Mouse (Mus musculus): Measurements from ENCODE around the gene Ebpl. TPM values are rescaled to one million over a fixed set of nuclear protein-coding genes. Genes with fewer than 3 reads are reported as not detected.
"Not testable (repeated sequence)": the region's sequence is repeated elsewhere in the genome, so short reads cannot be mapped to it uniquely, and the experiment has no call there.

Gene Ebpl
- total RNA-seq, 2 experiments from 2014 or later: 3.6 to 4.1 TPM

DNA sequence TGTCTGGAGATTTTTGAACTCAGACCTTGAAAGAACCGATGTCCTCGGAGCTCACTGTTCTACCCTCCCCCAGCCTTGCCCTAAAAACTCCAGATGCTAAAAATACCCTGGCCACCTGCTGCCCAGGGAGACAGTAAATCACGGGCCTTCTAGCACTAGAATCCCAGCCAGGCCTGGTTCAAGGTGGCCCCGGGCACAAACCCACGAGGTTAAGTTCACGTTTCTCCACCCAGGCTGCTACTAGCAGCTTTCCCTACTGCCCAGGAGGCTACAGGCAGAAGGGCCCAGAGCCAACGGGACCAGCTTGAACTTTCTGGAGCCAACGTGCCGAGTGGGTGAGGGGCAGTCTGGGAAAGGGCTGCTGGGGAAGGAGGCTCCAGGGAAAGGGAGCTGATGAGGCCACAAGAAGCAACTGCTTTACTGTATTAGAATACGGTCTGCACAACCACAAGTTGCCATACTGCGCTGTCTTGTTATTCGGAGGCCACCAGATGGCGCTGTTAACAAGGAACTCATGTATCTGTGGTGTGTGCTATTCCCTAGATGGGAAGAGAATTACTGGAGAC is 29.2 kb downstream of the Ebpl start:
- intact Hi-C loops (cut with DNase I): loop anchor here (5.0 kb wide), 2 partner anchors 166 to 1126 kb away; partner anchors contain the start of gene Gucy1b2
- peak; percentile 79 to 83 for DNase-seq (ENCODE audit: low spot score in 2 of 2)

DNA sequence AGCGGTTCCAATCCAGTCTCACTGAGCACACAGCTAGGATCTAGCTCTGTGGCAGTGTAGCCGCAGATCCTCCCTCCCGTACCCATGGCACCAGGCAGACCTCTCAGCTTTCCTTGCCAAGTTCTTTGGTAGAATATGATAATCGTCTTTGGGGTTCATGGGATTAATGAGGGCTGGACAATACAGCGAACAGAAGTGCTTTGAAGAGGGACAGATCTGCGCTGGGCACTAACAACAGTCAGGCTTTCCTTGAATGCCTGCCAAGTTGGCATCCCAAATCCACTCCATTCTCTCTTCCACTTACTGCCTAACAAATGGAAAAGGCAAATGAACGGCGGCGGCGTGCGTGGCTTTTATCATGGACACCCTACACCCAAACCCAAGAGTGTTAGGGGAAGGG is 29.6 kb downstream of the Ebpl start:
- peak; percentile 39 to 57 for DNase-seq (ENCODE audit: low spot score in 2 of 2)
- intact Hi-C loops (cut with DNase I): loop anchor here (5.0 kb wide), 2 partner anchors 167 to 1127 kb away; partner anchors contain the start of gene Gucy1b2

DNA sequence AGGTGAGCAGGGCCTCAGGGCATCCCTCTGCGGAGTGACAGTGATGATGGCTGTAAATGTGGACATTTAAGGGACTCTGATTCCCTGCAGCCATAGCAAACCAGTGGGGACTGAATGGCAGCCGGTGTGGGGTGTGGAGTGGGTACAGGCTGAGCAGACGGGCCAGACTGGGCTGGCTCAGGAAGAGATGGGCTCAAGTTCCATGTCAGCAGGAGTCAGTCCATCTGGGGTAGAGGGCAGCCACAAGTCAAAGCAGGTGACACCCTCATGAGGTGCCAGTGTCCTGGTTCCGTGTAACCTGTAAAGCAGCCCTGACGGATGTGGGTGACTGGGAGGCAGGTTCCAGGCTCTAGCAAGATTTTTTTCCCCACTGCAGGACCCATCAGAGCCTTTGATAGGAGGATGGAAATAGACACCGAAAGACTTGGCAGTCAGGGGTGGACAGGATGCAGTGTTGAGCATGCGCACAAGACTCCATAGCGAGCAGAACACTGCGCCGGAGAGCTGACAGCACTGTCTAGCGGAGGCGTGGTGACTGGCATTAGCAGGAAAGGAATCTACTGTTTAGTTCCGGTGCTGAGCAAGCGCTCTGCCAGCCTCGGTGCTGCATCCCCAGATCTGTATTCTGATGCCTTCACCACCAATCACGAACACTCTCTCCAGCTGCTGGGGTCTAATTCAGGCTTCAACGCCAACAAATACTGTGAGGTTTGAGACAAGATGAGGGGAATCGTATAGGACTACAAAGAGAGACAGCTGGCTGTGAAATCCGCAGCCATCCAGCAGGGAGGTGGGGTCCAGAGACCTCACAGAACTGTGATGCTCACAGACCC is 32.4 kb downstream of the Ebpl start:
- intact Hi-C loops (cut with DNase I): no loop called here
- peak; percentile 89 to 98 for DNase-seq (ENCODE audit: low spot score in 2 of 2)

DNA sequence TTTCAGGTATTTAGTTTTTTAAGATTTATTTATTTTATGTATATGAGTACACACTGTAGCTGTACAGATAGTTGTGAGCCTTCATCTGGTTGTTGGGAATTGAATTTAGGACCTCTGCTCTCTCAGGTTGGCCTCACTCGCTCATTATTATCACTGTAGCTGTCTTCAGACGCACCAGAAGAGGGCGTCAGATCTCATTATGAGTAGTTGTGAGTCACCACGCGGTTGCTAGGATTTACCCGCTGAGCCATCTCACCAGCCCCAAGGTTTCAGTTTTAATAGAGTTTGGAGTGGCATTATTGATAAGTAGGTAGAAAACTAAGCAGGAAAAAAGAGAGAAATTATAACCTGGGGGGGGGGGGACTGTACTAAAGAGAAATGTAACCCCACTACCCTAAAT is 33.2 kb downstream of the Ebpl start:
- intact Hi-C loops (cut with DNase I): not testable (repeated sequence)
- DNase-seq (ENCODE audit: low spot score in 2 of 2): peak in 1 of 2 experiments; percentile 16

DNA sequence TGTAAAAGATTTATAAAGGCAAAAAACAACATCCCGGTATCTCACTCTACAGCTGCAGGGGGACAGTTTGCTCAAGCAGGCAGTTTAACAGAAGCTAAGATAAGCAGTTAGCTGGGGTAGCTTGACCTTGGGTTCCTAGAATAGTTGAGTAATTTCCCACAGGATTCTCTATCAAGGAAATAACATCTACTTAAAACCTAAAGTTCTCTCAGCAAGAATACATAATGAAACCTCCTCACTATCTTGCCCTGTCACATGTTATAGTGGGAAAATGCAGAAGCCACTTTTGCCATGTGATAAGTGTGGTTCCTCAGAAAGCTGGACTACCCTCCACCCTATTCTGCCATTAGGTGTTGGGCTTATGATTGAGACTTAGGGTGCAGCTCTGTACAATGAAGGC is 37.5 kb downstream of the Ebpl start:
- intact Hi-C loops (cut with DNase I): no loop called here

DNA sequence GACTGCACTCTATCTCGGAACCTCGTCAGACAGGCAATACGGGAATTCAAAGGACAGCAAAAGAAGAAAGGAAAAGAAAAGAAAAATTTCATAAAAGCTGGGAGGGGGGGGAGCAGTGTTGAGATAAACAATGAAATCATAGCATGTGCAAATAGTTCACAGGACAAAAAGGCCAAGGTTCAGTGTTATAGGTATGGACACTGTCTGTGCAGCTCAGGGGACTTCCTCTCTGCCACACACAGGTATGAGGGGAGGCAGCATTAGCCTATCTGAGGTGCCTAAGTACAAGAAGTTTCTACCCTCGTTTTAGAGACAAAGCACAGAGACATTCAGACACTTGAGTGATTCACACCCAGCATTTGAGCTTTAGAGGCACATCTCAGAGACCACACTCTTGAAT is 39.0 kb downstream of the Ebpl start:
- intact Hi-C loops (cut with DNase I): no loop called here
- no peak for DNase-seq (ENCODE audit: low spot score in 2 of 2)

More for the DNA sequence above, 37.5 kb downstream of the Ebpl start:
- DNase-seq (ENCODE audit: low spot score in 2 of 2): no peak

DNA sequence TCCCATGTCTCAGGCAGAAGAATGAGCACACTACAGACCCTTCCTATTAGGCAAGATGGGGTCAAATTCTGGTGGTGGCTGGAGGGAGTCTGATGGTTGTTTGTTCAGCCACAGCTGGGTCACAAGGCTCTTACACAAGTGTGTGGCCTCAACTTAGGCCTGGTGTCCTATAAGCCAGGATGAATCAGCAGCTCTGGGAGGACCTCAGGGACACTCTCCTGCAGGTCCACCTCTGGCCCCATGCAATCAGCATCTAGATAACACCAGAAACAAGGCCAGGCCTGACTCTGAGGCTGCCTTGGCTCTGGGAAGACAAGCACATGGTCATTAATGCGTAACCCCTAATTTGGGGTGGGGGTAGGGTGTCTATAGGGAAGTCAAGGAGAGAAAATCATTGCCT is 39.5 kb downstream of the Ebpl start:
- DNase-seq (ENCODE audit: low spot score in 2 of 2): no peak
- intact Hi-C loops (cut with DNase I): no loop called here

DNA sequence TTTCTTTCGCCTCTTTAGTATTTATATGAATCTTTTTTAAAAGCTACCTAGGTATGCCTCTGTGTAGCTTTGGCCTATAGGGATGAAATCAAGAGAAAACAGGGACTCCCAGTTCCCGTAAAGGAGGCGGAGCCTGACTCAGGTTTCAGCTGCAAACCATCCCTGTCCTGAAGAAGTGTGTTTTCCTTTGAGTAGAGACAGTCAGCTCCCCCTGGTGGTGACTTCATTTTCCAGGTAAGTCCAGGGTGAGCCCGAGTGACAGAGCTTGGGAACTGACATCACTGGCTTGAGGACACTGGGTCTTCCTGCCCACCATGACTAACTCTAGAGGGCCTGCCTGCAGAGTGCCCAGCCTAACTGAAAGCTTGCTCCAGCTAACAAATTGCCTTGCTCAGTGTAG is 43.4 kb downstream of the Ebpl start:
- intact Hi-C loops (cut with DNase I): no loop called here

DNA sequence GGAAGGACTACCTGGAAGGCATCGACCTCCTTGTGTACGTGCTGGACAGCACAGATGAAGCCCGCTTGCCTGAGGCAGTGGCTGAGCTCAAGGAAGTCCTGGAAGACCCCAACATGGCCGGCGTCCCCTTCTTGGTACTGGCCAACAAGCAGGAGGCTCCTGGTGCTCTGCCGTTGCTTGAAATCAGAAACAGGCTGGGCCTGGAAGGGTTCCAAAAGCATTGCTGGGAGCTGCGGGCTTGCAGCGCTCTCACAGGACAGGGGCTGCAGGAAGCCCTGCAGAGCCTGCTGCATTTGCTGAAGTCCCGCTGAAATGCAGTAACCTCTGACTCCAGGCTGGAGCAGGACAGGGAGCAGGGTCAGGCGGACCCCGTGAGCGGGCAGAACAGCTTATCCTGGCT is 49.3 kb downstream of the Ebpl start:
- intact Hi-C loops (cut with DNase I): no loop called here
- DNase-seq (ENCODE audit: low spot score in 2 of 2): no peak

More for the DNA sequence above, 43.4 kb downstream of the Ebpl start:
- peak; percentile 60 to 76 for DNase-seq (ENCODE audit: low spot score in 2 of 2)

DNA sequence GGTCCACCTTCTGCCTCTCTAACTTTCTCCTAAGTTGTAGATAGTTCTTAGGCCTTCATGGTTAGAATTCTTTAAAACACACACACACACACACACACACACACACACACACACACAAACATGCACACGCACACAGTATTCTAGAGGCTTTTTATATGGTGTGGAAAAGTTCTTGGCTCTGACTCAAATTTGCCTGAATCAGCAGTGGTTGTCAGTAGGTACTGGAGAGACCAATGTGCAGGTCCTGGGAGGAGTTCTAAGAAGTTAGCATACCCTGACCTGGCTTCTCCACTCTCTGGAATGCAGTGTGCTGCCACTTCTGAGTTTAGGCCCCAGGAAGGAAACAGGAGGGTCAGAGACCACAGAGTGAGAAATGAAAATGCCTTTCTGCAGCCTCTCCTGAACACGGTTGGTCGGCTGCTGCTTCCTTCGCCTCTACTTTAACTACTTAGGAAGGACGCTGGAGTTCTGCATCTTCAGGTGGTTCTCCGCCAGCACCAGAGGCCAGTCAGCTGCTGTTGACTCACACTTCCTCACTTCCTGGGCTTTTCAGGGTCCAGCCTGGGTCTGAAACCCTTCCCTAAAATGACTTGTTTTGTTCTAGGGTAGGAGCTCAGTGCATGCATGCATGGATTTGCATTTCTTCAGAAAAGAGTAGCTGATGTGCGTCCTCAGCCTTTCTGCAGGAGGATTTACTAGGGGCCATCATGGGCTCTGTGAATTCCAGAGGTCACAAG is 50.0 kb downstream of the Ebpl start:
- DNase-seq (ENCODE audit: low spot score in 2 of 2): no peak
- intact Hi-C loops (cut with DNase I): no loop called here

DNA sequence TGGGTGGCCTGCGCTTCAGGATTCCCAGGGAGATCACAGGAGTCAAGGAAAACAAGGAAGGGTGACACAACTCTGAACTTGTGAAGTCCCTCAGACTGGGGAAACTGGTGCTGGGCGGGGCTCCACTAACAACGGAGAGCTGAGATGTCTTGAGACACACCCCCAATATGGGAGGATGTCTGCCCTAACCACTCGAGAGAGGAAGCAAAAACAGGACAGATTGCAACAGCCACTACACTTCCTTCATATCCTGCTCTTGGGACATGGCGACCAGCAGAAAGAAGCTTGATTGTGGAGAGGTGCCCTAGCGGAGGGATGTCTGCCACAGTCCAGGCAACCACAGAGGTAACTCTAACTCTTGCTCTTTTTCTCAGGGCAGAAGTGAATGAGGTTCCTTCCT is 50.6 kb downstream of the Ebpl start, which contains the start of gene Arl11:
Gene Arl11 (plus strand): TSS at position 161 of the 400 bp plus-strand sequence.
- intact Hi-C loops (cut with DNase I): no loop called here
- DNase-seq (ENCODE audit: low spot score in 2 of 2): no peak

DNA sequence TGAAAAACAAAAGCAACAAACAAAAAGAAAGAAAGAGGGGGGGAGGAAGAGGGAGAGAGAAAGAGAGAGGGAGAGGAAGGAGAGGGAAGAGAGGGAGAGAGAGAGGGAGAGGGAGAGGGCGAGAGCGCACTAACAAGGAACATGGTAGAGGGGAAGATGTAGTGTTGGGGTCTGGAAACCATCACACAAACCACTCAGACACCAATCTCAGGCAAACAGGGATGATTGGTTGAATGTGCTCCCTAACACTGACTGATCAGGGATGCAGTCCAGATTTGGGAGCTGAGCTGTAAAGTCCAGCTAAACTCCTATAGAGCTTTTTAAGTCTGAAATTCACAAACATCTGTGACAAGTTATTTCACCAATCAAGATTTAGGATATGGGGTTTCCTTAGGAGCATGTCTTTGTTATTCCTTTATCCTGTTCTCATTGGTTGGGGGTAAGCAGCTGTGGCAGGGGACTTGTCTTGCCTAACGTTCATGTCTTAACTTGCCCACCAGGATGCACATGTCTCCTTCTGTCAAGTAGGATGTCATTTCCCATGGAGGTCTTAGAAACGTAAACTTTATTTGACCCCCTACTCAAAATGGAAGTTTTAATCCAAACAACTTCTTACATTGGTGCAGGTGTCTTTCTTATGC is 56.1 kb downstream of the Ebpl start:
- no peak for DNase-seq (ENCODE audit: low spot score in 2 of 2)
- intact Hi-C loops (cut with DNase I): no loop called here

DNA sequence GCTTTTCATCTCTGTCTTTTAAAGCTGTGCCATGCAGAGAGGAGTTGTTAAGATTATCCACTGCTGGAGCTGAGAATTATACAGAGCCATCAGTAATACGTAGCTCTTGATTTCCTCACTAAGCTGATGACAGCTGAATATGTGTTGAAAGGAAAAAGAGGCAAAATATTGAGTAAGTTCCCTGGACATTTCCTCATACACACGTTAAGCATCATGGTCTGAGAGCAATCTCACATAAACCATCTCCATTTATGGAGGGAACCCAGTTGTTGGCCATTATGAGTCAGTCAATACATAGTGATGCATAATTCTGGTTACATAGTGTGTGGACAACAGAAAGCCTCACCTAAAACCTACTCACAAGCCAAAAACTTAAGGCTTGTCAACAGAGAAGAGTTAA is 57.8 kb downstream of the Ebpl start:
- intact Hi-C loops (cut with DNase I): no loop called here
- no peak for DNase-seq (ENCODE audit: low spot score in 2 of 2)

DNA sequence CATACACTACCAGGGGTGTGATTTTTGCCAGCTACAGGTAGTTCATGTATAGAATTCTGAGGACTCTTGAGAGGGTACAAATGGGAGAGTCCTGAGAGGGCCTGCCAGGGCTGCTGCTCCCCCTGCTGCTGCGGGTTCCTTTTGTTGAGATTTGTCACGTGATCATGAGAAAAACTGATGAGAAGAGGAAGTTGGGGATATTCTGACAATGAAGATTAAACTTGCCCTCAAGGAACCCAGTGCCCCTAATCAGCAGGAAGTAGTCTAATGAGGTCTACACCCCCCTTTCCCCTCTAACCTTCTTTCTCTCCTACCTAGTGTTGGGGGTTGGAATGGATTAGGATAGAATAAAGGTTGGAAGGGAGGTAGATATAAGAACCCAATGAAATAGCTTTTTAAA is 58.9 kb downstream of the Ebpl start:
- intact Hi-C loops (cut with DNase I): no loop called here
- no peak for DNase-seq (ENCODE audit: low spot score in 2 of 2)

DNA sequence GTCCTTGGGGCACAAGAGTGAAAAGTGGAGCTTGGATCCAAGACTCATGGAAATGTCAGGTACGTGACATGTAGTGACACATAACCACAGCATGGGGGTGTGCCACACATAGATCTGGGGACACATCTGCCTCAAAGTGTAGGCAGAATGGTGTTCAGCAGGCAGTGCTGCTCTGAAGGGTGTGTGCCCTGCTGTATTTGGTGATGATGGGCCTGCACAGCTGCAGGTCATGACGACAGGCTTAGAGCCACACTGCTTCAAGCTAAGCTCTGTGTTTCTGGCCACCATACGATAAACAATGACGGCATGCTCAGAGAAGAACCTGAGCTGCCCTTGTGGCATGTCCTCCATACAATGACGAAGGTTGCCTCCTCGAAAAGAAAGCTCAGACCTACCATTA is 60.4 kb downstream of the Ebpl start:
- intact Hi-C loops (cut with DNase I): loop anchor here (10.0 kb wide), 1 partner anchor 165 kb away; the partner anchor contains the start of gene Sacs
- no peak for DNase-seq (ENCODE audit: low spot score in 2 of 2)

DNA sequence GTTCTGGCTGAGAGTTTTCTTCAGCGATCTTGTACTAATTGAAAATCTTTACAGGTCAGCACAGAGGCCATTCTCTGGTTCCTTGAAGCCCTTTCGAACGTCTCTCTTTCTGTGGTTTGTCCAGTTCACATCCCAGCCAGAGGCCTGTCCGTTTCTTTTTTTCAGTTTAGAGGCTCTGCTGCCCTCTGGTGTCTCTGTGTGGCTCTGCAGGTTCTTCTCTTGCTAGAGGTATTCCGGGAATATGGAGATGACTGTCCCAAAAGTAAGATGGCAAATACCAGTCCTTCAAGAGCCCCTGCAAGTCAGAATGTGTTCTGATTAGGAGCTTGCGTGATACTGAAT is 65.5 kb downstream of the Ebpl start:
- intact Hi-C loops (cut with DNase I): loop anchor here (1.0 to 10.0 kb wide), 3 partner anchors 52 to 496 kb away; partner anchors contain the start of gene Sacs
- peak; percentile 43 to 60 for DNase-seq (ENCODE audit: low spot score in 2 of 2)

DNA sequence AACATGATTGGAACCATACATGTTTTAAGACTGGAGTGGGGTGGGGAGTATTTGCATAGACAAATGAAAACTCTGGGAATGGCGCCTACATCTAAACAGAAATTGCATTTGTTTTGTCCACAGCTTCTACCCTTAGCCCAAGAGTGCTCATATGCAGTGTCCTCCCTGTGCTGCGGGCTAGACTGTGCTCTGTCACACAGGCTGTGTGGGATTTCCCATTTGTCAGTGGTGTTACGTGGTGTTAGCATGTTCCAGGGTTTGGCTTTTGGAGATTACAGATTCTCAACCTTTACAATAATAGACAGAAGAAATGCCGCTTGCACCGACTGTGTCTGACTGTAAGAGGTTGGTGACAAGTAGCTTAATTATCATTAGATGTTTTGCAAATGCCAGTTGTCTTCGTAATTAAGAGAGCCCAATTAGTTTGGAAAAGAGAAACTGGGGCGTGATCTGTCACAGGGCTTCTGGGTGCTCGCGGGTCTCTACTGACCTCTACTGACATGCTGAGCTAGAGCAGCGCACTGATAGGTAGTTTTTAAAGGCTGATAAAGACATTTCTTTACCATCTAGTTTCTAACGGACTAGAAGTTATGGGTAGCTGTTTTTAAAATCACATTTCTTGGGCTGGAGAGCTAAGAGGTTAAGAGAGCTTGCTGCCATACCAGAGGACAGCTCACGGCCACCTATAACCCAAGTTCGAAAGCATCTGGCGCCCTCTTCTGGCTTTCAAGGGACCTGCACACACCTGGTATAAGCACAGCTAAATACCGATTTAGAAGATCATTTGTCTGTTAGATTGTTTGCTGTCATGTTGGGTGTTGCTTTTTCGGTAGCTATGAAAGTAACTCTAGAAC is 66.1 kb downstream of the Ebpl start:
- intact Hi-C loops (cut with DNase I): loop anchor here (1.0 to 10.0 kb wide), 3 partner anchors 52 to 495 kb away; partner anchors contain the start of gene Sacs
- peak; percentile 61 to 69 for DNase-seq (ENCODE audit: low spot score in 2 of 2)

DNA sequence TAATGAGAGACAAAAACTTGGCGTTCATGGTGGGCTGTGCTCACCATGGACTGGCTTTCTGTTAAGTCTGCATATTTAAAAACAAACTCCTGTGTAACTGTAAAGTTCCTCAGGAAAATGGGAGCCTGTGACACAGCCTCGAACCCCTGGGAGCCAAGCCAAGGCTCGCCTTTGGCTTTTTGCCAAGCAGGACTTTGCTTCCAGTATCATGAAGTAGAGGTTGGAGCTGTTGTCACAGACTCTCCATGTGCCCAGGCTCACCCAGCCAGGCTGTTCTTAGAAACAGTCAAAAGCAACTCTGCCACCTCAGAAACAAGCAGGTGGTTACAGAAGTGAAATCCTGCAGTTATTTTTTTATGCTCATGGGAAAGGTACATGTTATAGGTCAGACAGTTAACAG is 69.6 kb downstream of the Ebpl start:
- intact Hi-C loops (cut with DNase I): loop anchor here (10.0 kb wide), 1 partner anchor 156 kb away; the partner anchor contains the start of gene Sacs
- DNase-seq (ENCODE audit: low spot score in 2 of 2): no peak
